Mouse (Mus musculus): Measurements from ENCODE around the gene Myh6. TPM values are rescaled to one million over a fixed set of nuclear protein-coding genes. Genes with fewer than 3 reads are reported as not detected.
"Not testable (repeated sequence)": the region's sequence is repeated elsewhere in the genome, so short reads cannot be mapped to it uniquely, and the experiment has no call there.

Gene Myh6
- total and polyA plus RNA-seq, 3 experiments, result 6,249 to 21,149 (median 19,033) TPM

GRCm38 (mm10) chr14:54959853-54960613 is 6.7 kb downstream of the Myh6 start:
- H3K27me3 ChIP-seq (ENCODE audit: control insufficient read depth, insufficient read depth, low read length); H3K36me3 ChIP-seq (ENCODE audit: control insufficient read depth, insufficient read depth, low read length); H3K4me1 ChIP-seq (ENCODE audit: control insufficient read depth, insufficient read depth, low read length); intact Hi-C loops (cut with DNase I); DNase-seq; H3K79me2 ChIP-seq (replicated peaks; ENCODE audit: control insufficient read depth, insufficient read depth, low read length): not testable (repeated sequence)
- Histone ChIP-seq H3K27ac (peak overlapping the region; percentile 36), H3K9ac (ENCODE audit: low read depth, low read length) (peak overlapping the region; percentile 69), H3K4me3 (peak overlapping the region; percentile 38)
- TF ChIP-seq EP300 (IDR thresholded peaks at IDR 0.05; ENCODE audit: insufficient read depth, low read depth, low read length) (peak; percentile 79), POLR2A (IDR thresholded peaks at IDR 0.05; ENCODE audit: insufficient read depth, low read depth, low read length) (peak; percentile 85)
- 63% methylated on average over 12 of the region's 12 CpGs for WGBS

- intact Hi-C loops (cut with DNase I), result no loop called here
- Histone ChIP-seq H3K4me3 (peak overlapping the region; percentile 38), H3K27ac (peak overlapping the region; percentile 36), H3K79me2 (replicated peaks; ENCODE audit: control insufficient read depth, insufficient read depth, low read length) (no peaks in the 10 kb centered on the region), H3K4me1 (ENCODE audit: control insufficient read depth, insufficient read depth, low read length) (no peaks in the 10 kb centered on the region), H3K9ac (ENCODE audit: low read depth, low read length) (peak overlapping the region; percentile 69), H3K27me3 (ENCODE audit: control insufficient read depth, insufficient read depth, low read length) (no peaks in the 10 kb centered on the region; the same call in 1 of the 2 replicates), H3K36me3 (ENCODE audit: control insufficient read depth, insufficient read depth, low read length) (no peaks in the 10 kb centered on the region; the same call in 1 of the 2 replicates)
- TF ChIP-seq CTCF (IDR thresholded peaks at IDR 0.05) (no peak), POLR2A (IDR thresholded peaks at IDR 0.05; ENCODE audit: insufficient read depth, low read depth, low read length) (peak; percentile 69), EP300 (IDR thresholded peaks at IDR 0.05; ENCODE audit: insufficient read depth, low read depth, low read length) (peak; percentile 73)
- 66% methylated on average over 3 of the region's 3 CpGs for WGBS
- DNase-seq, result no peak
Measured at GRCm38 (mm10) chr14:54959197-54959596, 7.5 kb downstream of the Myh6 start.

- Histone ChIP-seq H3K9ac (ENCODE audit: low read depth, low read length) (peak overlapping the region; percentile 69), H3K4me1 (ENCODE audit: control insufficient read depth, insufficient read depth, low read length) (no peaks in the 10 kb centered on the region), H3K27me3 (ENCODE audit: control insufficient read depth, insufficient read depth, low read length) (no peaks in the 10 kb centered on the region; the same call in 1 of the 2 replicates), H3K36me3 (ENCODE audit: control insufficient read depth, insufficient read depth, low read length) (no peaks in the 10 kb centered on the region; the same call in 1 of the 2 replicates), H3K27ac (peak overlapping the region; percentile 23; the same call in 1 of the 2 replicates), H3K4me3 (peak overlapping the region; percentile 38), H3K79me2 (replicated peaks; ENCODE audit: control insufficient read depth, insufficient read depth, low read length) (no peaks in the 10 kb centered on the region)
- intact Hi-C loops (cut with DNase I), result no loop called here
- TF ChIP-seq EP300 (IDR thresholded peaks at IDR 0.05; ENCODE audit: insufficient read depth, low read depth, low read length), result peak; percentile 96; the same call in 1 of the 2 replicates
- TF ChIP-seq CTCF (IDR thresholded peaks at IDR 0.05), result no peak
- TF ChIP-seq POLR2A (IDR thresholded peaks at IDR 0.05; ENCODE audit: insufficient read depth, low read depth, low read length), result peak; percentile 89
- 55% methylated on average over 4 of the region's 4 CpGs for WGBS
- DNase-seq, result no peak
Measured at GRCm38 (mm10) chr14:54958503-54958902, 8.2 kb downstream of the Myh6 start.

- TF ChIP-seq EP300 (IDR thresholded peaks at IDR 0.05; ENCODE audit: insufficient read depth, low read depth, low read length) (no peak), POLR2A (IDR thresholded peaks at IDR 0.05; ENCODE audit: insufficient read depth, low read depth, low read length) (peak; percentile 68; the same call in 1 of the 2 replicates)
Measured at GRCm38 (mm10) chr14:54956533-54956932, 10.2 kb downstream of the Myh6 start.

GRCm38 (mm10) chr14:54955481-54955880 is 11.2 kb downstream of the Myh6 start:
- DNase-seq, result no peak
- no peak overlapping the region for H3K27ac ChIP-seq
- TF ChIP-seq EP300 (IDR thresholded peaks at IDR 0.05; ENCODE audit: insufficient read depth, low read depth, low read length) (peak; percentile 98), CTCF (IDR thresholded peaks at IDR 0.05) (no peak), POLR2A (IDR thresholded peaks at IDR 0.05; ENCODE audit: insufficient read depth, low read depth, low read length) (peak; percentile 93)

More at GRCm38 (mm10) chr14:54956533-54956932, 10.2 kb downstream of the Myh6 start:
- Histone ChIP-seq H3K27ac (no peak overlapping the region; the same call in 1 of the 2 replicates), H3K36me3 (ENCODE audit: control insufficient read depth, insufficient read depth, low read length) (peaks cover 3% of the 10 kb centered on the region), H3K4me1 (ENCODE audit: control insufficient read depth, insufficient read depth, low read length) (no peaks in the 10 kb centered on the region; the same call in 1 of the 2 replicates), H3K27me3 (ENCODE audit: control insufficient read depth, insufficient read depth, low read length) (no peaks in the 10 kb centered on the region; the same call in 1 of the 2 replicates), H3K79me2 (replicated peaks; ENCODE audit: control insufficient read depth, insufficient read depth, low read length) (no peaks in the 10 kb centered on the region), H3K9ac (ENCODE audit: low read depth, low read length) (peak overlapping the region; percentile 28), H3K4me3 (peak overlapping the region; percentile 15; the same call in 1 of the 2 replicates)
- intact Hi-C loops (cut with DNase I), result no loop called here
- 60% methylated on average over 9 of the region's 9 CpGs for WGBS
- DNase-seq, result no peak

GRCm38 (mm10) chr14:54954474-54954873 is 12.3 kb downstream of the Myh6 start:
- Histone ChIP-seq H3K4me3 (no peak overlapping the region), H3K4me1 (ENCODE audit: control insufficient read depth, insufficient read depth, low read length) (no peaks in the 10 kb centered on the region; the same call in 1 of the 2 replicates), H3K27ac (no peak overlapping the region), H3K36me3 (ENCODE audit: control insufficient read depth, insufficient read depth, low read length) (peaks cover 3% of the 10 kb centered on the region), H3K79me2 (replicated peaks; ENCODE audit: control insufficient read depth, insufficient read depth, low read length) (no peaks in the 10 kb centered on the region), H3K27me3 (ENCODE audit: control insufficient read depth, insufficient read depth, low read length) (no peaks in the 10 kb centered on the region; the same call in 1 of the 2 replicates), H3K9ac (ENCODE audit: low read depth, low read length) (no peak overlapping the region)
- intact Hi-C loops (cut with DNase I), result no loop called here
- DNase-seq, result no peak
- WGBS, result 40% methylated on average over 3 of the region's 3 CpGs
- peak; percentile 100 for TF ChIP-seq EP300 (IDR thresholded peaks at IDR 0.05; ENCODE audit: insufficient read depth, low read depth, low read length)
- TF ChIP-seq POLR2A (IDR thresholded peaks at IDR 0.05; ENCODE audit: insufficient read depth, low read depth, low read length), result peak; percentile 98
- no peak for TF ChIP-seq CTCF (IDR thresholded peaks at IDR 0.05)

More at GRCm38 (mm10) chr14:54955481-54955880, 11.2 kb downstream of the Myh6 start:
- WGBS, result 62% methylated on average over 3 of the region's 3 CpGs
- H3K36me3 ChIP-seq (ENCODE audit: control insufficient read depth, insufficient read depth, low read length), result peaks cover 3% of the 10 kb centered on the region
- H3K9ac ChIP-seq (ENCODE audit: low read depth, low read length), result peak overlapping the region; percentile 2; the same call in 1 of the 2 replicates
- H3K79me2 ChIP-seq (replicated peaks; ENCODE audit: control insufficient read depth, insufficient read depth, low read length), result no peaks in the 10 kb centered on the region
- no peaks in the 10 kb centered on the region; the same call in 1 of the 2 replicates for H3K4me1 ChIP-seq (ENCODE audit: control insufficient read depth, insufficient read depth, low read length)
- H3K27me3 ChIP-seq (ENCODE audit: control insufficient read depth, insufficient read depth, low read length), result no peaks in the 10 kb centered on the region; the same call in 1 of the 2 replicates
- intact Hi-C loops (cut with DNase I), result no loop called here
- no peak overlapping the region for H3K4me3 ChIP-seq
